Mouse (Mus musculus) heart, embryonic 15.5 days (tissue): ENCODE measurements around the gene Ehd2. TPM values are rescaled to one million over a fixed set of nuclear protein-coding genes. Genes with fewer than 3 reads are reported as not detected.

ENCODE experiments used
- ATAC-seq: fragments of 200-750 bp; cut with Nextera tagmentation; replicated peaks from 2 replicates; pipeline ENCODE4 v1.8.0; 2017; ENCODE audit warnings: low read depth, moderate TSS enrichment; ENCODE audit not compliant: insufficient number of reproducible peaks, insufficient read depth, low FRiP score
- H3K27ac ChIP-seq: fragments of 300-500 bp; sonication (generic); 2 replicates; pipeline ENCODE4 v1.5.1; 2015; ENCODE audit warnings: mild to moderate bottlenecking, inconsistent platforms
- H3K27me3 ChIP-seq: fragments of 300-500 bp; sonication (generic); 2 replicates; pipeline ENCODE4 v1.6.1; 2015; ENCODE audit warnings: inconsistent platforms
- H3K36me3 ChIP-seq: fragments of 300-500 bp; sonication (generic); 2 replicates; pipeline ENCODE4 v1.6.1; 2015; ENCODE audit warnings: mild to moderate bottlenecking, inconsistent platforms
- H3K4me1 ChIP-seq: fragments of 300-500 bp; sonication (generic); replicated peaks from 2 replicates; pipeline ENCODE4 v1.6.1; 2015; ENCODE audit warnings: inconsistent platforms
- H3K4me2 ChIP-seq: fragments of 300-500 bp; sonication (generic); 2 replicates; pipeline ENCODE4 v1.6.1; 2015; ENCODE audit warnings: inconsistent platforms, mild to moderate bottlenecking, moderate library complexity
- H3K4me3 ChIP-seq: fragments of 300-500 bp; sonication (generic); 2 replicates; pipeline ENCODE4 v1.5.1; 2015; ENCODE audit warnings: mild to moderate bottlenecking, inconsistent platforms
- H3K9ac ChIP-seq: fragments of 300-500 bp; sonication (generic); 2 replicates; pipeline ENCODE4 v1.6.1; 2015; ENCODE audit warnings: mild to moderate bottlenecking, inconsistent platforms
- H3K9me3 ChIP-seq: fragments of 300-500 bp; sonication (generic); replicated peaks from 2 replicates; pipeline ENCODE4 v1.6.1; 2016; ENCODE audit warnings: inconsistent platforms
- WGBS: fragments of 180-500 bp; shearing (Covaris S2); methylation state at CpG from one replicate; pipeline ENCODE4 v1.1.7; 2015; ENCODE audit warnings: mixed read lengths; 5-methylcytosine and 5-hydroxymethylcytosine counted together
- polyA plus RNA-seq: library from polyadenylated mRNA; unstranded; fragments of >200 nt; fragmentation: Nextera tagmentation; extraction: Ambion mirVana; gene quantifications from 2 replicates; pipeline ENCODE4 v1.2.1, GENCODE M21; 2015

Gene Ehd2
- polyA plus RNA-seq, 1 experiment from 2014 or later, result 62.8 TPM

DNA sequence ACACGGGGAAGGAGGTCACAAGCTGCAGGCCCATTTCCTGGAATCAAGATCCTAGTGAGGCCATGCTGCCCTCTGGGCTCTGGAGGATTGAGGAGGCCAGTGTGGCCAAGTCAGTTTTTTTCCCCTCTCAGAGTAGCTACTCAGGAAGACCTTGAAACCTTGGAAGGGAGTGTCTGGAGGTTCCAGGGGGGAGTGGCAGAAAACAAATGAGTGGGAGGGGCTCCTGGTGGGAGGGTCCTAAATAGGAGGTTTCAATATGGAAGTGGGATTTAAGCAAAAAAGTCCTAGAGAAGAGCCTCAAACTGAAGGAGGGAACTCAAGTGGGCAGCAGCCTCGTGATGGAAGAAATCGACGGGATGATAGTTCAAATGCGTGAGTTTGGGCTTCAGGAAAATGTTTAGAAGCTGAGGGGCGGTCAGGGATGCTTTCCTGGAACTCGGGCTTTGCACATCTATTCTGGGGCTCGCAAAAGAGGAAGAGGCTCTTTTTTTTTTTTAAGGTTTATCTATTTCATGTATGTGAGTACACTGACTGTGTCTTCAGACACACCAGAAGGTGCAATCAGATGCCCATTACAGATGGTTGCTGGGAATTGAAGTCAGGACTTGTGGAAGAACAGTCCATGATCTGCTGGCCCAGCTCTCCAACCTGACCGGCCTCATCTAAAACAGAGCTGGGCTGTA lies 65.9 kb downstream of the Ehd2 start:
- WGBS, result 65% methylated on average over 9 of the region's 9 CpGs
- ATAC-seq, result no peak
- H3K9me3 ChIP-seq, result no peaks in the 10 kb centered on the region
- H3K27me3 ChIP-seq, result no peaks in the 10 kb centered on the region
- no peaks in the 10 kb centered on the region for H3K4me1 ChIP-seq
- no peak overlapping the region for H3K9ac ChIP-seq
- H3K4me3 ChIP-seq, result no peak overlapping the region
- H3K27ac ChIP-seq, result no peak overlapping the region
- no peaks in the 10 kb centered on the region for H3K36me3 ChIP-seq
- H3K4me2 ChIP-seq, result no peak overlapping the region

Other genes starting within 250 kb of the Ehd2 start
- not detected in 2 replicates for gene Obox5, start 217.4 kb downstream of the Ehd2 start, polyA plus RNA-seq
- not detected in 2 replicates for gene Obox6, start 127.9 kb downstream of the Ehd2 start, polyA plus RNA-seq
- gene Crx, start 87.6 kb downstream of the Ehd2 start, polyA plus RNA-seq, result not detected in 2 replicates
- not detected in 2 replicates for gene Crxos, start 85.0 kb downstream of the Ehd2 start, polyA plus RNA-seq
- gene Selenow, start 45.2 kb downstream of the Ehd2 start, polyA plus RNA-seq, result 644 and 688 TPM in 2 replicates
- gene Nop53, start 21.5 kb downstream of the Ehd2 start, polyA plus RNA-seq, result 118 and 124 TPM in 2 replicates
- 3.5 and 5.7 TPM in 2 replicates for gene Bicra, start 80.4 kb upstream of the Ehd2 start, polyA plus RNA-seq
- gene Zfp541, start 94.2 kb upstream of the Ehd2 start, polyA plus RNA-seq, result not detected in 2 replicates
- 130 and 161 TPM in 2 replicates for gene Napa, start 130.9 kb upstream of the Ehd2 start, polyA plus RNA-seq
- gene Kptn, start 152.3 kb upstream of the Ehd2 start, polyA plus RNA-seq, result 29.9 and 35.0 TPM in 2 replicates
- 0.13 TPM in 2 replicates for gene Slc8a2, start 162.3 kb upstream of the Ehd2 start, polyA plus RNA-seq
- gene Meis3, start 207.5 kb upstream of the Ehd2 start, polyA plus RNA-seq, result 14.3 and 20.0 TPM in 2 replicates